Mouse (Mus musculus) ovary, postnatal 36 days (tissue): Measurements from ENCODE around the gene Diras2.

ENCODE experiments used
- DNase-seq: peaks from one replicate; pipeline ENCODE4 v3.0.0; 2022; ENCODE audit warnings: low spot score, mixed read lengths

Diras2 gene

GRCm38 (mm10) chr13:52459982-52460381, 71.1 kb downstream of the Diras2 start:
- no peak for DNase-seq

DNA sequence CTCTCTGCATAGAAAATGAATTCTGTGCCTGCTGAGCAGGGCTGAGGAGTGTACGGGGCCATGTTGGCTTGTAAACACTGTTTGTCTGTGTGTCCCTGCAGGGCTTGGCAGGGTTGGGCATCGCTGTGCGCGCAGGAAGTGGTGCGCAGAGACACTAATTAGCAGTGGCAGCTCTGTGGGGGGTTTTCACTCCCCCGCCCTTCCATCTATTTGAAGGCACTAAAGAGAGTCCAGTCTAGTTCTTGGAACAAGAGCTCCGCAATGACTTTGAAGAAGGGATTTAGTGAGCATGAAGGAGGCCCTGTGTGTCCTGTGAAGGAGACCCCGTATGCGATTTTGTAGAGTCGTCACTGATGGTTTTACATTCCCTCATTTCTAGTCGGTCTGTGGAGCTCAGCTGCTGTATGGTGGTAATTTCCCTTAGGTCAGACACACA, 73.2 kb downstream of the Diras2 start:
- DNase-seq = no peak

DNA sequence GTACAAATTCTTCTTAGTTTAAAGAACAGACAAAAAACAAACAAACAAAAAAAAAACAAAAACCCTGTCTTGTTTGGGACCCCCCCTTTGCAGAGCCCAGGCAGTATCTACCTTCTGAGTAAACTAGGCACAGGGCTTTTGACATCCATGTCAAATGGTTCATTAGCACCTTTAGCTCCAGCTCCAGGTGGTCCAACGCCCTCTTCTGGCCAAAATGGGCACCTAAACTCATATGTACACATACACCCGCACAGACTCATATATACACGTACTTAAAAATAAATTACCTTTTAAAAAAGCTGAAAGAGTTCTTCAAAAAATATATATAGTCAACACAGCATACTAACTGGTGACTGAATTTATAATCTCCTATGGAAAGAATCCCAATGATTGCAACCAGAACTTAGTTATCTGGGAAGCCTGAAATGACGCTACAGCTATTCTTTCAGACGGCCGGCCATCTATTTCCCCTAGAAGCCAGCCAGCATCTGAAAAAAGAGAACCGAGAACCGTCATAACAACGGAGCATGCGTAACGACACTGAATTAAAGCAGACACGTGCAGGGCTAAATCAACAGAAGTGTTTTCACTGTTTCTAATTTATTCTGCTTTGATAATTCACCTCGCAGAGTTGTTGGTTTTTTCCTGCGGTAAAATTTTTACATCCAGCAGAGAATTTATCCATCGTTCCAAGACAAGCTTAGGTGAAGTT, 73.7 kb downstream of the Diras2 start:
- DNase-seq = no peak

DNA sequence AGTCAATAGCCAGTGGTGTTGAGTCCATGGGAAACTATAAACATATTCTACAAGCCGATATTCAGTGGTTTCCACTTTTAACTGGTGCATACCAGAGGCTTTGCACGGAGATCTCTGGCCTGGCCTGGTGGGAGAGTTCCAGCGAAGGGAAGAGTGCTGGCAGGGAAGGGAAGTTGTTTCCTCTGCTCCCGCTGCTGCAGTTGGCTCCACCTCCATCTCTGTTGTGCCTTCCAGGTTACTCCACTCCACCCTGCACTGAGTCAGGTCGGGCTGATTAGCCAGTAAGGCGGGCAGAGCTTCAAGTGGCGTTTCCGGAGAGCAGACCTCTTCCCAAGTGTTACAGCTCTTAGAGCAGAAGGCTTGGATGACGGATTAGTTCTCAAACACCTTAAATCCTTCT, 75.8 kb downstream of the Diras2 start:
- DNase-seq = peak; percentile 7

- DNase-seq = no peak
Measured at GRCm38 (mm10) chr13:52454708-52455250, 76.3 kb downstream of the Diras2 start.
